Mouse (Mus musculus): ENCODE measurements at regions not wholly inside any gene's neighbourhood (a gene's known extent, or its start where the extent isn't known, plus 50 kb on each side); places are given as distances from the start of the nearest gene placed in this dataset.

GRCm38 (mm10) chr7:136530006-136530785, 364.2 kb upstream of the Mgmt start:
- no peak for DNase-seq (ENCODE audit: low spot score)

GRCm38 (mm10) chr7:136531301-136531700, 363.1 kb upstream of the Mgmt start:
- no peak for DNase-seq (ENCODE audit: low spot score)

GRCm38 (mm10) chr7:136541876-136542655, 352.3 kb upstream of the Mgmt start:
- no peak for DNase-seq (ENCODE audit: low spot score)

GRCm38 (mm10) chr7:136542896-136543295, 351.5 kb upstream of the Mgmt start:
- no peak for DNase-seq (ENCODE audit: low spot score)

- DNase-seq (ENCODE audit: low spot score): no peak
Measured at GRCm38 (mm10) chr7:136547837-136548236, 346.6 kb upstream of the Mgmt start.

GRCm38 (mm10) chr7:136556436-136556835, 338.0 kb upstream of the Mgmt start:
- no peak for DNase-seq (ENCODE audit: low spot score)

- DNase-seq (ENCODE audit: low spot score): no peak
Measured at GRCm38 (mm10) chr7:136559536-136559935, 334.9 kb upstream of the Mgmt start.

- no peak for DNase-seq (ENCODE audit: low spot score)
Measured at GRCm38 (mm10) chr7:136570911-136571310, 323.5 kb upstream of the Mgmt start.

GRCm38 (mm10) chr7:136581896-136582295, 312.5 kb upstream of the Mgmt start:
- DNase-seq (ENCODE audit: low spot score): no peak

GRCm38 (mm10) chr7:136584361-136584760, 310.1 kb upstream of the Mgmt start:
- DNase-seq (ENCODE audit: low spot score): no peak

- DNase-seq (ENCODE audit: low spot score): no peak
Measured at GRCm38 (mm10) chr7:136588491-136588890, 305.9 kb upstream of the Mgmt start.

GRCm38 (mm10) chr7:136590947-136591346, 303.5 kb upstream of the Mgmt start:
- no peak for DNase-seq (ENCODE audit: low spot score)

- no peak for DNase-seq (ENCODE audit: low spot score)
Measured at GRCm38 (mm10) chr7:136607278-136608120, 286.9 kb upstream of the Mgmt start.

- no peak for DNase-seq (ENCODE audit: low spot score)
Measured at GRCm38 (mm10) chr7:136613496-136613895, 280.9 kb upstream of the Mgmt start.

GRCm38 (mm10) chr7:136624496-136624895, 269.9 kb upstream of the Mgmt start:
- no peak for DNase-seq (ENCODE audit: low spot score)

- DNase-seq (ENCODE audit: low spot score): no peak
Measured at GRCm38 (mm10) chr7:136631089-136631488, 263.3 kb upstream of the Mgmt start.

GRCm38 (mm10) chr7:136640160-136640559, 254.3 kb upstream of the Mgmt start:
- DNase-seq (ENCODE audit: low spot score): no peak

- DNase-seq (ENCODE audit: low spot score): no peak
Measured at GRCm38 (mm10) chr7:136640771-136641170, 253.6 kb upstream of the Mgmt start.

GRCm38 (mm10) chr7:136649796-136650195, 244.6 kb upstream of the Mgmt start:
- DNase-seq (ENCODE audit: low spot score): no peak

- DNase-seq (ENCODE audit: low spot score): no peak
Measured at GRCm38 (mm10) chr7:136659930-136660329, 234.5 kb upstream of the Mgmt start.

- no peak for DNase-seq (ENCODE audit: low spot score)
Measured at GRCm38 (mm10) chr7:136660401-136660800, 234.0 kb upstream of the Mgmt start.

- no peak for DNase-seq (ENCODE audit: low spot score)
Measured at GRCm38 (mm10) chr7:136664424-136665082, 229.9 kb upstream of the Mgmt start.
